Mouse (Mus musculus): ENCODE data around the gene Gm609.

DNA sequence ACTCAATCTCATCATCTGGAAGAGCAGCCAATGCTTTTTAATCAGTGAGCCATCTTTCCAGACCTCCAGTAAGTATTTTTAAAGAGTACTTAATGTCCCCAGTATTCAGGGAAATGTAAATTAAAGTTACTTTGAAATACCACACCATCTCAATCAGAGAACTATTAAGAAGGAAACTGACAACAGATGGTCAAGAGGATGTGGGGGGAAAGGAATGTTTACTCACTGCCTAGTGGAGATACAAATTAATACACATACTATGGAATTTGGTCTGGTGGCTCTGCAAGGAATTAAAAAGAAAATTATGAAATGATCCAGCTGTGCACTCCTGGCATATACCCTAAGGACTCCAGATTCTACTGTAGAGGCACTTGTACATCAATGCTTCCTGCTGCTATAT, 57.2 kb downstream of the Gm609 start:
- TF ChIP-seq CTCF (IDR thresholded peaks at IDR 0.05; ENCODE audit: low read depth) (no peak), EP300 (IDR thresholded peaks at IDR 0.05; ENCODE audit: low read depth) (no peak)
